Mouse (Mus musculus): Measurements from ENCODE around the gene Neurl2.
"Not testable (repeated sequence)": the region's sequence is repeated elsewhere in the genome, so short reads cannot be mapped to it uniquely, and the experiment has no call there.

Neurl2 gene

GRCm38 (mm10) chr2:164817703-164818102 lies 15.6 kb downstream of the Neurl2 start:
- DNase-seq (ENCODE audit: low spot score in 2 of 2), result no peak

GRCm38 (mm10) chr2:164817206-164817605 lies 16.1 kb downstream of the Neurl2 start:
- no peak for DNase-seq (ENCODE audit: low spot score in 2 of 2)

GRCm38 (mm10) chr2:164815821-164816220 lies 17.4 kb downstream of the Neurl2 start:
- no peak for DNase-seq (ENCODE audit: low spot score in 2 of 2)

- no peak for DNase-seq (ENCODE audit: low spot score in 2 of 2)
These were observed 17.9 kb downstream of the Neurl2 start for GRCm38 (mm10) chr2:164815348-164815747.

GRCm38 (mm10) chr2:164813557-164813956 lies 19.7 kb downstream of the Neurl2 start:
- DNase-seq (ENCODE audit: low spot score in 2 of 2), result no peak

GRCm38 (mm10) chr2:164806614-164807013 lies 26.6 kb downstream of the Neurl2 start:
- DNase-seq (ENCODE audit: low spot score in 2 of 2), result no peak

- no peak for DNase-seq (ENCODE audit: low spot score in 2 of 2)
These were observed 27.9 kb downstream of the Neurl2 start for GRCm38 (mm10) chr2:164805332-164805718.

GRCm38 (mm10) chr2:164804533-164805331 lies 28.5 kb downstream of the Neurl2 start, which contains the start of the genes Acot8 and Zswim3:
TSS of gene Acot8 (minus strand) at chr2:164804882.
TSS of gene Zswim3 (plus strand) at chr2:164805098.
- DNase-seq (ENCODE audit: low spot score in 2 of 2), result peak; percentile 98 to 99

- no peak for DNase-seq (ENCODE audit: low spot score in 2 of 2)
These were observed 29.3 kb downstream of the Neurl2 start for GRCm38 (mm10) chr2:164803921-164804313.

- no peak for DNase-seq (ENCODE audit: low spot score in 2 of 2)
These were observed 29.9 kb downstream of the Neurl2 start for GRCm38 (mm10) chr2:164803201-164803920.

GRCm38 (mm10) chr2:164800252-164801004 lies 32.8 kb downstream of the Neurl2 start:
- no peak for DNase-seq (ENCODE audit: low spot score in 2 of 2)

GRCm38 (mm10) chr2:164798554-164798953 lies 34.7 kb downstream of the Neurl2 start:
- not testable (repeated sequence) for DNase-seq (ENCODE audit: low spot score in 2 of 2)

GRCm38 (mm10) chr2:164795868-164796267 lies 37.4 kb downstream of the Neurl2 start:
- DNase-seq (ENCODE audit: low spot score in 2 of 2), result no peak

GRCm38 (mm10) chr2:164794293-164794692 lies 39.0 kb downstream of the Neurl2 start:
- DNase-seq (ENCODE audit: low spot score in 2 of 2), result peak; percentile 83 to 89

GRCm38 (mm10) chr2:164793772-164794171 lies 39.5 kb downstream of the Neurl2 start:
- DNase-seq (ENCODE audit: low spot score in 2 of 2), result no peak

- DNase-seq (ENCODE audit: low spot score in 2 of 2), result peak; percentile 73 to 87
These were observed 40.0 kb downstream of the Neurl2 start for GRCm38 (mm10) chr2:164793236-164793635.

- no peak for DNase-seq (ENCODE audit: low spot score in 2 of 2)
These were observed 40.7 kb downstream of the Neurl2 start for GRCm38 (mm10) chr2:164792400-164793190.

GRCm38 (mm10) chr2:164791841-164792261 lies 41.4 kb downstream of the Neurl2 start:
- no peak for DNase-seq (ENCODE audit: low spot score in 2 of 2)

- DNase-seq (ENCODE audit: low spot score in 2 of 2), result no peak
These were observed 42.8 kb downstream of the Neurl2 start for GRCm38 (mm10) chr2:164790451-164790850.

GRCm38 (mm10) chr2:164788411-164788810 lies 44.8 kb downstream of the Neurl2 start:
- DNase-seq (ENCODE audit: low spot score in 2 of 2), result no peak

- DNase-seq (ENCODE audit: low spot score in 2 of 2), result no peak
These were observed 45.5 kb downstream of the Neurl2 start for GRCm38 (mm10) chr2:164787779-164788178.

All from spleen, postnatal 4 days (tissue).